Mouse (Mus musculus) lung, embryonic 14.5 days (tissue): ENCODE measurements at regions not wholly inside any gene's neighbourhood (a gene's known extent, or its start where the extent isn't known, plus 50 kb on each side); places are given as distances from the start of the nearest gene placed in this dataset.
A peak's percentile ranks its signal among the peaks of the same experiment; 100 is the strongest.

Experiments
- ATAC-seq: fragments of 200-750 bp; cut with Nextera tagmentation; 2 replicates; pipeline ENCODE4 v1.8.0; 2017; ENCODE audit warnings: mild to moderate bottlenecking, moderate TSS enrichment, moderate library complexity; ENCODE audit not compliant: insufficient read depth
- DNase-seq: peaks from one replicate; pipeline ENCODE4 v3.0.0-alpha.2; 2015
- H3K27ac ChIP-seq: fragments of 300-500 bp; sonication (generic); 2 replicates; pipeline ENCODE4 v1.5.1; 2014; ENCODE audit warnings: low read depth, mild to moderate bottlenecking, moderate library complexity
- H3K27me3 ChIP-seq: fragments of 300-500 bp; sonication (generic); 2 replicates; pipeline ENCODE4 v1.6.1; 2014; ENCODE audit warnings: low read length, control low read depth; ENCODE audit not compliant: insufficient read depth
- H3K36me3 ChIP-seq: fragments of 300-500 bp; sonication (generic); 2 replicates; pipeline ENCODE4 v1.6.1; 2014; ENCODE audit warnings: control low read depth; ENCODE audit not compliant: insufficient read depth
- H3K4me1 ChIP-seq: fragments of 300-500 bp; sonication (generic); 2 replicates; pipeline ENCODE4 v1.6.1; 2014; ENCODE audit warnings: antibody characterized with exemption, control low read depth; ENCODE audit not compliant: insufficient read depth
- H3K4me2 ChIP-seq: fragments of 300-500 bp; sonication (generic); 2 replicates; pipeline ENCODE4 v1.6.1; 2014; ENCODE audit warnings: mild to moderate bottlenecking
- H3K4me3 ChIP-seq: fragments of 300-500 bp; sonication (generic); 2 replicates; pipeline ENCODE4 v1.5.1; 2014; ENCODE audit warnings: low read depth, low read length
- H3K9ac ChIP-seq: fragments of 300-500 bp; sonication (generic); 2 replicates; pipeline ENCODE4 v1.6.1; 2014
- H3K9me3 ChIP-seq: fragments of 300-500 bp; sonication (generic); 2 replicates; pipeline ENCODE4 v1.6.1; 2016; ENCODE audit warnings: low read depth, low read length, control low read depth
- CTCF ChIP-seq: IDR thresholded peaks from 2 replicates; pipeline ENCODE4 v1.5.1; 2016; ENCODE audit warnings: antibody characterized with exemption, low read depth
- WGBS: fragments of 180-500 bp; shearing (Covaris S2); extraction: QIAGEN DNeasy Blood & Tissue Kit; methylation state at CpG from one replicate; pipeline ENCODE4 v1.1.7; 2014; 5-methylcytosine and 5-hydroxymethylcytosine counted together

DNA sequence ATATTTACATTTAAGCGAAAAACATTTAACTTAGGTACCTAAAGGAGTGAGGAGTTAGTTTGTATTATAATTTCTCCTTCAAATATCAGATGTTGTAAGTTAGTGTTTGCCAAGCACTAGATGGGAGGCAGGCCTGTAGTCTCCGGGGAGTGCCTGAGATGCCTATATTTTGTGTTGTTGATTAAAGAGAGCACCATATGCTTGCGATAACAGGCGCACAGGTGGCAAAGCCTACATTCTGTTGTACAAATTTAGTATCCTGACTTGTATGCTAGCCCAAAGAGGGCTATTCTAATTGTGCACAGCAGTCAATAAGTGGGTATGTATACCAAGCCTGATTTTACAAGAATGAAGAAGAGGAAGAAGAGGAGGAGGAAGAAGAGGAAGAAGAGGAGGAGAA, 151.8 kb upstream of the Atxn1 start:
- H3K36me3 ChIP-seq = no peaks in the 10 kb centered on the region
- no peak overlapping the region for H3K27ac ChIP-seq
- WGBS = 84% methylated on average over 4 of the region's 4 CpGs
- ATAC-seq = no peak
- no peaks in the 10 kb centered on the region for H3K27me3 ChIP-seq
- TF ChIP-seq CTCF = no peak
- no peak overlapping the region for H3K4me2 ChIP-seq
- H3K9ac ChIP-seq = no peak overlapping the region
- H3K9me3 ChIP-seq = no peaks in the 10 kb centered on the region
- no peak for DNase-seq
- no peaks in the 10 kb centered on the region for H3K4me1 ChIP-seq
- H3K4me3 ChIP-seq = no peak overlapping the region

DNA sequence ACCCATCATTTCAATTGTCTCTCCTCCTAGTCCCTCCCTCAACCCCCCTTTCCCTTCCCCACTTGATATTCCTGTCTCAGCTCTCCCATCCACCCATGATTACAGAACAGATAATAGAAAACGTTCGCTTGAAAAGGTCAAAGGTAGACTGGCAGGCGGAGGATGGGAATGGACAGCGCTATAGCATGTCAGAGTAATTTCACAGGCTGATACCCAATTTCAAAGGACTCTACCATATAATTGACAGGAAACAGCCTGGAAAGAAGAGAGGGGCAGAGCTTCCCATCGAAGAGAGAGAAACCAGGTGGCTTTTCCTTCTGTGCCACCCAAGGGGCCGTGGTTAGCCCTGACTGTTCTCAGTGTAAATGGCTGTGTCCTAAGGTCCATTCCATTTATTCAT, 140.2 kb upstream of the Atxn1 start:
- Histone ChIP-seq H3K4me3 (no peak overlapping the region), H3K27ac (no peak overlapping the region), H3K4me2 (no peak overlapping the region), H3K9me3 (no peaks in the 10 kb centered on the region), H3K27me3 (no peaks in the 10 kb centered on the region), H3K36me3 (no peaks in the 10 kb centered on the region), H3K4me1 (no peaks in the 10 kb centered on the region), H3K9ac (no peak overlapping the region)
- no peak for ATAC-seq
- 75% methylated on average over 6 of the region's 6 CpGs for WGBS
- DNase-seq = no peak
- no peak for TF ChIP-seq CTCF

DNA sequence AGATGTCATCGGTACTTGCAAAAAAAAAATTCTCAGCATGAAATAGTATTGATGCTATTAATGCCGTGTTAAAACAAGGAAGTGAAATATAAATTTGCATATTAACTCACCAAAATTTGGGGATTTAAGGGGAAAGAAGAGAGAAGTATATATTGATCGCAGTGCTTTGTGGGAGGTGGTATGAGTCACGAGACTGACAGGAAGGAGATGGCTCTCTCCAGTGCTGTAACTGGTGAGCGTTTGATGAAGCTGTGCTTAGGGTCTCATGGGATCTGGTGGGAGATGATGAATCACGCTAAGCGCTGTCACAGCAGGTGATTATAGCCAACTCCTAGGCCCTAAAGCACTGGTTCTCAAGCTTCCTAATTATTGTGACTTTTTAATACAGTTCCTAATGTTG, 133.8 kb upstream of the Atxn1 start:
- no peaks in the 10 kb centered on the region for H3K9me3 ChIP-seq
- no peak overlapping the region for H3K4me2 ChIP-seq
- no peaks in the 10 kb centered on the region for H3K4me1 ChIP-seq
- no peak overlapping the region for H3K27ac ChIP-seq
- no peaks in the 10 kb centered on the region for H3K36me3 ChIP-seq
- no peaks in the 10 kb centered on the region for H3K27me3 ChIP-seq
- no peak overlapping the region for H3K4me3 ChIP-seq
- DNase-seq (no peak), ATAC-seq (no peak)
- no peak overlapping the region for H3K9ac ChIP-seq
- TF ChIP-seq CTCF = no peak
- WGBS = 78% methylated on average over 7 of the region's 7 CpGs

DNA sequence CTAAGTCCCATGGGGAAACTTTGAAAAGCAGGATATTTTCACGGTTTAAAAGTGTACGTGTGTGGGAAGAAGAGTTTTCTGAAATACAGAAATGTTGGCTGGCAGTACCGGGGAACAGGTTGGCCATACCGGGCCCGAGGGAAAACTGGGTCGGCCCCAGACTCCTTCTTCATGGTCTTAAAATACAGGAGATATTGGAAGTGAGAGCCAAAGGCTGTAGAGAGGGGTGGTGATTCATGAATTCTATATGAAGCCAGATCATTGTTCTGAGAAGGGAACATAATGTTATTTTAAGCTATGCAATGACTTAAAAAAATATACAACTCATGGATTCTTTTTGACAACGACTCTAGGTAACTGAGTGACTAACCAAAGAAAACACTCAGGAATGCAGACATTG, 133.3 kb upstream of the Atxn1 start:
- 77% methylated on average over 7 of the region's 7 CpGs for WGBS
- TF ChIP-seq CTCF = no peak

DNA sequence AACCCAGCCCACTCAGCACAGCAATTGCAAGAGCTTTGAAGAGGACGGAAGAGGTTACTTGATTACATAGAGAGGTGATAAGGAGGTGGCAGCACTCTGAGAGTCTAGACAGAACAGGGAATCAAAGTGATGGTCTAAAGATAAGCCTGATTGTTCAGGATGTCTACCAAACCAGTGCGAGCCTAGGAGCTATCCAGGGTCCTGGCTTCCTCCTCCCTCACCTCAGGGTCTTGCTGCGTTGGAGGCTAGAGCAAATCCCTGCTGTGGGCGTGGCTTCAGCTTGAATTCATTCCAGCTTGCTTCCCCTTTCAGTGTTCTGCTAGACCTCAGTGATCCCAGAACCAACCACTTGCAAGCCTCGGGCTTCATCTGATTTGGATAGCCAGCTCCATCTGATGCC, 132.2 kb upstream of the Atxn1 start:
- no peaks in the 10 kb centered on the region for H3K27me3 ChIP-seq
- H3K4me1 ChIP-seq = no peaks in the 10 kb centered on the region
- WGBS = 1% methylated on average over 5 of the region's 5 CpGs
- H3K4me3 ChIP-seq = no peak overlapping the region
- no peaks in the 10 kb centered on the region for H3K36me3 ChIP-seq
- ATAC-seq (no peak), DNase-seq (peak; percentile 94)
- TF ChIP-seq CTCF = no peak
- no peak overlapping the region for H3K27ac ChIP-seq
- no peaks in the 10 kb centered on the region for H3K9me3 ChIP-seq
- H3K9ac ChIP-seq = no peak overlapping the region
- H3K4me2 ChIP-seq = no peak overlapping the region

More for the DNA sequence above, 133.3 kb upstream of the Atxn1 start:
- no peak overlapping the region for H3K4me2 ChIP-seq
- no peak for ATAC-seq
- no peak overlapping the region for H3K9ac ChIP-seq
- no peak for DNase-seq
- H3K4me3 ChIP-seq = no peak overlapping the region
- H3K36me3 ChIP-seq = no peaks in the 10 kb centered on the region
- H3K27me3 ChIP-seq = no peaks in the 10 kb centered on the region
- H3K27ac ChIP-seq = no peak overlapping the region
- no peaks in the 10 kb centered on the region for H3K4me1 ChIP-seq
- no peaks in the 10 kb centered on the region for H3K9me3 ChIP-seq

DNA sequence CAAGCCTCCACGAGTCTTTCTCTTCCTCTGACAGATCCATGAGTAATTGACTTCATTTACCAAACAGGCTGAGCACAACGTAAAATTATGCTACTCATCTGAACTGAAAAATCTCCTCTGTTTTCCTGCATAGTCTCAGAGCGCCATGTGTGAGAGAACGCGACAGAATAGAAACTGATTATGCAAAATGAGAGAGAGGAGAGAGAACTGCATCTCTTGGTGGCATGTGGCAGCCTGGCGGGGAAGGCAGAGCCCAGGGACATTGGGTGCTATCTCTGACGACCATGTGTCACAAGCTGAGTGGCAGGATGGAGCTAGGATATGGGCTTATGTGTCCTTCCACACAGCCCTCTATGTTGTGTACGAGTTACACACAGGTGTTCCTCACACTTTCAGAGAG, 131.6 kb upstream of the Atxn1 start:
- ATAC-seq = no peak
- H3K4me3 ChIP-seq = no peak overlapping the region
- no peak overlapping the region for H3K4me2 ChIP-seq

DNA sequence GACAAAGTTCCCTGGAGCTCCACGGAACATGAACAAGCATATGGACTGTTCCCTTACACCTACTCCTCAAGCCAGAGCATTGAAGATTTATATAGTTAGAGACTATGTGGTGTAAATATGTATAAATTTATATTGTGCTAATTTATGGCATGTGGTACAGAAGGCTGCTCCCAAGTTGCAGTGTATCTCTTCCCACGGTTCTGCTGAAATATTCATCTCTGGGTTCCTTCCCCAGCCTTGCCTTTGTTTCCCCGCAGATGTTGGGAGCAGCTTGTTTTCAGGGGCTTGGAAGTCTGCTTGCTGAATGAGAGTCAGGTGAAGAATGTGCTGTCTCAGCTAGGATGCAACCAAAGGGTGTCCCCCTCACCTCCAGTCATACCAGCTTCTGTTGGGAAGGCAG, 128.0 kb upstream of the Atxn1 start:
- Histone ChIP-seq H3K4me3 (no peak overlapping the region), H3K9me3 (no peaks in the 10 kb centered on the region), H3K36me3 (no peaks in the 10 kb centered on the region), H3K4me2 (no peak overlapping the region), H3K27ac (no peak overlapping the region), H3K9ac (no peak overlapping the region), H3K4me1 (no peaks in the 10 kb centered on the region), H3K27me3 (no peaks in the 10 kb centered on the region)
- 80% methylated on average over 3 of the region's 3 CpGs for WGBS
- ATAC-seq (no peak), DNase-seq (no peak)
- no peak for TF ChIP-seq CTCF

More for the DNA sequence above, 131.6 kb upstream of the Atxn1 start:
- no peaks in the 10 kb centered on the region for H3K36me3 ChIP-seq
- DNase-seq = no peak
- no peaks in the 10 kb centered on the region for H3K4me1 ChIP-seq
- H3K9ac ChIP-seq = no peak overlapping the region
- TF ChIP-seq CTCF = no peak
- 47% methylated on average over 8 of the region's 8 CpGs for WGBS
- H3K27ac ChIP-seq = no peak overlapping the region
- H3K9me3 ChIP-seq = no peaks in the 10 kb centered on the region
- no peaks in the 10 kb centered on the region for H3K27me3 ChIP-seq

DNA sequence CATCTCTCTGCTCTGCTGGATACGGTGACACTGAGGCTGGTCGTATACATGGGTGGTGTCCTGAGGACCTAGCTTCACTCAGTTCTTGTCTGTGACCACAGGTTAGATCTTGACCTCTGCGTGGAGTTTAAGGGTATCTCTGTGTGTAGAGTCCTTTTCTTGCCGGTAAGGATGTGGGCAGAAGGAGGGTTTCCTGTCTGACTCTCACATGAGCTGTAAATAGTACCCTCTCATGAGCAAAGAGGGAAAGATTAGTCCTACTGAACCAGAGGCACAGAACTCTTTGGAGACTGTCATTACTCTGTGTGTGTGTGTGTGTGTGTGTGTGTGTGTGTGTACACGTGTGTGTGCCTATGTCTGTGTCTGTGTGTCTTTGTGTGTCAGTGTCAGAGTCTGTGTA, 126.3 kb upstream of the Atxn1 start:
- no peaks in the 10 kb centered on the region for H3K36me3 ChIP-seq
- no peak for ATAC-seq
- no peaks in the 10 kb centered on the region for H3K4me1 ChIP-seq
- H3K9ac ChIP-seq = no peak overlapping the region
- DNase-seq = no peak
- H3K27ac ChIP-seq = no peak overlapping the region
- no peak for TF ChIP-seq CTCF
- H3K9me3 ChIP-seq = no peaks in the 10 kb centered on the region
- H3K4me2 ChIP-seq = no peak overlapping the region
- 60% methylated on average over 5 of the region's 5 CpGs for WGBS
- no peak overlapping the region for H3K4me3 ChIP-seq
- no peaks in the 10 kb centered on the region for H3K27me3 ChIP-seq
